ENCODE assay signal across 12 mouse cellular contexts in genomic region chr3:87149425-87149824, GRCm38 (mm10). TPM values are rescaled to one million over a fixed set of nuclear protein-coding genes. Genes with fewer than 3 reads are reported as not detected.
DNase-seq lines count a peak whose midpoint lies in the region; ATAC-seq lines count a peak whose summit lies in the region.
"Had no signal": no experiment of that assay in that cellular context is flagged by ENCODE, and none has a peak within 500 bp of the region (broad histone marks: within the 10 kb centered on the region; RNA-seq: fewer than 3 reads in every experiment).

No protein-coding gene starts in this region.

- no peak for ATAC-seq in hindbrain, embryonic 16.5 days
- no peak for ATAC-seq in midbrain, embryonic 15.5 days (replicated peaks)
- no peak for ATAC-seq in embryonic facial prominence, embryonic 15.5 days (ENCODE audit: insufficient number of reproducible peaks, low FRiP score, low TSS enrichment, low read depth)
- ATAC-seq in stomach, embryonic 15.5 days (ENCODE audit: insufficient read depth, low FRiP score, low read depth) = no peak
- ATAC-seq: hindbrain, postnatal 0 days had no signal

- no peaks in the 10 kb centered on the region for H3K9me3 ChIP-seq in hindbrain, embryonic 10.5 days
- no peaks in the 10 kb centered on the region for H3K9me3 ChIP-seq in hindbrain, embryonic 16.5 days (ENCODE audit: control insufficient read depth, low read length)
- H3K9me3 ChIP-seq in midbrain, embryonic 10.5 days (replicated peaks) = no peaks in the 10 kb centered on the region
- no peaks in the 10 kb centered on the region for H3K9me3 ChIP-seq in midbrain, embryonic 15.5 days
- H3K9me3 ChIP-seq in embryonic facial prominence, embryonic 15.5 days (replicated peaks) = no peaks in the 10 kb centered on the region
- H3K9me3 ChIP-seq in stomach, embryonic 15.5 days = no peaks in the 10 kb centered on the region

- peaks cover 66% of the 10 kb centered on the region for H3K4me1 ChIP-seq in hindbrain, embryonic 10.5 days (replicated peaks)
- peaks cover 37% of the 10 kb centered on the region for H3K4me1 ChIP-seq in hindbrain, embryonic 16.5 days (ENCODE audit: control insufficient read depth, insufficient read depth, low read depth, low read length)
- peaks cover 64% of the 10 kb centered on the region for H3K4me1 ChIP-seq in midbrain, embryonic 10.5 days
- H3K4me1 ChIP-seq in midbrain, embryonic 15.5 days = peaks cover 60% of the 10 kb centered on the region
- peaks cover 71% of the 10 kb centered on the region for H3K4me1 ChIP-seq in embryonic facial prominence, embryonic 15.5 days
- peaks cover 34% of the 10 kb centered on the region for H3K4me1 ChIP-seq in stomach, embryonic 15.5 days

- no peak for DNase-seq in hindbrain, embryonic 10.5 days (ENCODE audit: low spot score)
- no peak for DNase-seq in midbrain, embryonic 10.5 days (ENCODE audit: low spot score)
- no peak for DNase-seq in right cerebral cortex, adult 18-20 months
- DNase-seq: layer of hippocampus, adult 9-11 months; right cerebral cortex, postnatal 25 days; thymus, adult 18-20 months had no signal

- no peak overlapping the region for H3K4me3 ChIP-seq in hindbrain, embryonic 10.5 days
- H3K4me3 ChIP-seq in hindbrain, embryonic 16.5 days (ENCODE audit: low read length) = no peak overlapping the region
- no peak overlapping the region for H3K4me3 ChIP-seq in midbrain, embryonic 10.5 days
- H3K4me3 ChIP-seq in midbrain, embryonic 15.5 days = no peak overlapping the region
- H3K4me3 ChIP-seq in embryonic facial prominence, embryonic 15.5 days (replicated peaks) = no peak overlapping the region
- H3K4me3 ChIP-seq in stomach, embryonic 15.5 days (replicated peaks) = no peak overlapping the region

- no peak overlapping the region for H3K9ac ChIP-seq in hindbrain, embryonic 16.5 days (ENCODE audit: low read depth, low read length)
- H3K9ac ChIP-seq in midbrain, embryonic 15.5 days = no peak overlapping the region
- H3K9ac ChIP-seq in embryonic facial prominence, embryonic 15.5 days = no peak overlapping the region
- no peak overlapping the region for H3K9ac ChIP-seq in stomach, embryonic 15.5 days

- no peaks in the 10 kb centered on the region for H3K27me3 ChIP-seq in hindbrain, embryonic 10.5 days (ENCODE audit: insufficient read depth, poor library complexity, severe bottlenecking)
- no peaks in the 10 kb centered on the region for H3K27me3 ChIP-seq in hindbrain, embryonic 16.5 days (replicated peaks; ENCODE audit: control insufficient read depth, insufficient read depth, low read length)
- H3K27me3 ChIP-seq in midbrain, embryonic 10.5 days (ENCODE audit: low read depth, poor library complexity, severe bottlenecking) = no peaks in the 10 kb centered on the region
- no peaks in the 10 kb centered on the region for H3K27me3 ChIP-seq in midbrain, embryonic 15.5 days (replicated peaks)
- no peaks in the 10 kb centered on the region for H3K27me3 ChIP-seq in embryonic facial prominence, embryonic 15.5 days
- no peaks in the 10 kb centered on the region for H3K27me3 ChIP-seq in stomach, embryonic 15.5 days (replicated peaks)

- H3K36me3 ChIP-seq in hindbrain, embryonic 10.5 days = peaks cover 26% of the 10 kb centered on the region
- no peaks in the 10 kb centered on the region for H3K36me3 ChIP-seq in hindbrain, embryonic 16.5 days (ENCODE audit: control insufficient read depth, insufficient read depth, low read length)
- H3K36me3 ChIP-seq in midbrain, embryonic 10.5 days = peaks cover 40% of the 10 kb centered on the region
- no peaks in the 10 kb centered on the region for H3K36me3 ChIP-seq in midbrain, embryonic 15.5 days (replicated peaks)
- 0 out of 2 replicates have a peak, but pooled peaks cover 8% of the 10 kb centered on the region for H3K36me3 ChIP-seq in embryonic facial prominence, embryonic 15.5 days
- H3K36me3 ChIP-seq in stomach, embryonic 15.5 days = no peaks in the 10 kb centered on the region

- H3K4me2 ChIP-seq in hindbrain, embryonic 16.5 days (ENCODE audit: low read length) = no peak overlapping the region
- H3K4me2 ChIP-seq in midbrain, embryonic 15.5 days = no peak overlapping the region
- no peak overlapping the region for H3K4me2 ChIP-seq in embryonic facial prominence, embryonic 15.5 days (replicated peaks)
- H3K4me2 ChIP-seq in stomach, embryonic 15.5 days = no peak overlapping the region
- H3K4me2 ChIP-seq: liver, embryonic 11.5 days had no signal

- 66% methylated on average over 10 of the region's 10 CpGs for WGBS in hindbrain, embryonic 10.5 days
- WGBS in hindbrain, embryonic 16.5 days = 57% methylated on average over 10 of the region's 10 CpGs
- WGBS in midbrain, embryonic 10.5 days = 76% methylated on average over 10 of the region's 10 CpGs
- 65% methylated on average over 10 of the region's 10 CpGs for WGBS in midbrain, embryonic 15.5 days
- WGBS in embryonic facial prominence, embryonic 15.5 days = 39% methylated on average over 10 of the region's 10 CpGs
- WGBS in stomach, embryonic 15.5 days = 59% methylated on average over 10 of the region's 10 CpGs

- H3K27ac ChIP-seq in hindbrain, embryonic 10.5 days = peak overlapping the region; percentile 92
- no peak overlapping the region for H3K27ac ChIP-seq in hindbrain, embryonic 16.5 days (ENCODE audit: low read depth, low read length)
- peak overlapping the region; percentile 83; the same call in 1 of the 2 replicates for H3K27ac ChIP-seq in midbrain, embryonic 10.5 days (replicated peaks)
- H3K27ac ChIP-seq in midbrain, embryonic 15.5 days = no peak overlapping the region
- H3K27ac ChIP-seq in embryonic facial prominence, embryonic 15.5 days (replicated peaks) = peak overlapping the region; percentile 99
- H3K27ac ChIP-seq in stomach, embryonic 15.5 days = peak overlapping the region; percentile 97

RNA-seq across cellular contexts. Expression of gene Kirrel, which starts 25.1 kb away (rescaled TPM):
- polyA plus RNA-seq in hindbrain, embryonic 10.5 days (2016; fragmentation: Nextera tagmentation; extraction: Ambion mirVana) = 11.7 and 13.0 TPM in 2 replicates
- polyA plus RNA-seq in hindbrain, embryonic 16.5 days (2015; fragmentation: Nextera tagmentation; extraction: Ambion mirVana) = 4.4 TPM in 2 replicates
- polyA plus RNA-seq in midbrain, embryonic 10.5 days (2016; fragmentation: Nextera tagmentation; extraction: Ambion mirVana) = 11.2 and 11.6 TPM in 2 replicates
- polyA plus RNA-seq in midbrain, embryonic 15.5 days (2015; fragmentation: Nextera tagmentation; extraction: Ambion mirVana) = 7.4 and 8.3 TPM in 2 replicates
- 19.6 and 20.1 TPM in 2 replicates for polyA plus RNA-seq in embryonic facial prominence, embryonic 15.5 days (2015; fragmentation: Nextera tagmentation; extraction: Ambion mirVana)
- 13.9 and 15.2 TPM in 2 replicates for polyA plus RNA-seq in stomach, embryonic 15.5 days (2015; fragmentation: Nextera tagmentation; extraction: Ambion mirVana)

Comparison
In these comparisons a context has a peak if more than half of its experiments do, and no peak if none do; other contexts are left out.
1. H3K27ac ChIP-seq: peak in hindbrain, embryonic 10.5 days (single experiment), midbrain, embryonic 10.5 days (single experiment), embryonic facial prominence, embryonic 15.5 days (single experiment) and stomach, embryonic 15.5 days (single experiment); none in hindbrain, embryonic 16.5 days (single experiment) and midbrain, embryonic 15.5 days (single experiment).